Mouse (Mus musculus) CD4-positive, CD25-positive, alpha-beta regulatory T cell, adult 2 months (primary cell): ENCODE results near the gene Kcnk5.

Experiments
- DNase-seq: peaks from one replicate; pipeline ENCODE4 v3.0.0-alpha.2; 2012; ENCODE audit warnings: low read depth, low spot score

The Kcnk5 gene

GRCm38 (mm10) chr14:20168054-20168453 lies 13.6 kb downstream of the Kcnk5 start:
- no peak for DNase-seq

GRCm38 (mm10) chr14:20165413-20165812 lies 16.2 kb downstream of the Kcnk5 start:
- no peak for DNase-seq

- DNase-seq: no peak
Observed at GRCm38 (mm10) chr14:20164438-20164837, 17.2 kb downstream of the Kcnk5 start.

- DNase-seq: no peak
Observed at GRCm38 (mm10) chr14:20162686-20163085, 18.9 kb downstream of the Kcnk5 start.

- DNase-seq: no peak
Observed at GRCm38 (mm10) chr14:20158727-20159681, 22.6 kb downstream of the Kcnk5 start.

- DNase-seq: no peak
Observed at GRCm38 (mm10) chr14:20157595-20157994, 24.0 kb downstream of the Kcnk5 start.

GRCm38 (mm10) chr14:20155718-20156117 lies 25.9 kb downstream of the Kcnk5 start:
- no peak for DNase-seq

GRCm38 (mm10) chr14:20154937-20155336 lies 26.7 kb downstream of the Kcnk5 start:
- DNase-seq: no peak

- no peak for DNase-seq
Observed at GRCm38 (mm10) chr14:20154245-20154644, 27.4 kb downstream of the Kcnk5 start.

- no peak for DNase-seq
Observed at GRCm38 (mm10) chr14:20149127-20150080, 32.2 kb downstream of the Kcnk5 start.

GRCm38 (mm10) chr14:20148514-20148913 lies 33.1 kb downstream of the Kcnk5 start:
- no peak for DNase-seq

GRCm38 (mm10) chr14:20147854-20148253 lies 33.8 kb downstream of the Kcnk5 start:
- no peak for DNase-seq

- no peak for DNase-seq
Observed at GRCm38 (mm10) chr14:20144093-20144492, 37.5 kb downstream of the Kcnk5 start.

GRCm38 (mm10) chr14:20138484-20139355 lies 42.9 kb downstream of the Kcnk5 start, which contains the start of gene Saysd1:
TSS of gene Saysd1 (minus strand) at chr14:20138534.
- no peak for DNase-seq

GRCm38 (mm10) chr14:20134965-20135671 lies 46.5 kb downstream of the Kcnk5 start:
- no peak for DNase-seq

GRCm38 (mm10) chr14:20128162-20128561 lies 53.4 kb downstream of the Kcnk5 start:
- no peak for DNase-seq

GRCm38 (mm10) chr14:20127406-20128087 lies 54.1 kb downstream of the Kcnk5 start:
- no peak for DNase-seq

GRCm38 (mm10) chr14:20120868-20121267 lies 60.7 kb downstream of the Kcnk5 start:
- no peak for DNase-seq

- no peak for DNase-seq
Observed at GRCm38 (mm10) chr14:20120012-20120411, 61.6 kb downstream of the Kcnk5 start.

- DNase-seq: no peak
Observed at GRCm38 (mm10) chr14:20116149-20116605, 65.4 kb downstream of the Kcnk5 start.
